Mouse (Mus musculus) lung, adult 2 months (tissue): ENCODE measurements around the gene Mrpl21.

ENCODE experiments used
- CTCF ChIP-seq: fragments of 200-500 bp; IDR thresholded peaks from 2 replicates; pipeline ENCODE4 v1.5.1; 2011; ENCODE audit warnings: mild to moderate bottlenecking, low read length, control low read depth; ENCODE audit not compliant: insufficient read depth
- POLR2A ChIP-seq: fragments of 200-500 bp; IDR thresholded peaks from 2 replicates; pipeline ENCODE4 v1.6.1; 2011; ENCODE audit warnings: low read depth, mild to moderate bottlenecking, control low read depth, low read length, borderline replicate concordance; ENCODE audit errors: extremely low read depth

GRCm38 (mm10) chr19:3320086-3320485 is 37.4 kb downstream of the Mrpl21 start:
- TF ChIP-seq CTCF (no peak), POLR2A (no peak)
